Mouse (Mus musculus): Measurements from ENCODE around the gene Tmco1. TPM values are rescaled to one million over a fixed set of nuclear protein-coding genes. Genes with fewer than 3 reads are reported as not detected.

The Tmco1 gene
- polyA plus RNA-seq, 1 experiment = 56.7 TPM

DNA sequence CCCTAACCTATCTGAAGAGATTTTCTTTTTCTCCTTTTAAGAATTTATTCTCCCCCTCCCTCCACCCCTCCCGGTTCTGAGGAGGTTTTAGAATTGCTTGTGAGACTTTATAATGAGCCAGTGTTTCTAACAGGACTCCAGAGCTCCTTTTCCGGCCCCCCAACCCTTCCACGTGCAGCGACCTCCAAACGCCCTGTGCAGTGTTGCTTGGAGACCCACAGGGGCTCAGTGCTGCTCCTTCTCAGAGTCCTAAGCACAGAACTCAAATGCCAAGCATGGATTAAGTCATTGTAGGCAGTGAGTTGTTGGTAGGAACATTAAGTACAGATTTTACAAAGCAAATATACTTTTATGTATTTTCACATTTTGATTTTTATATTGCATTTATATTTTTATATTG, 55.1 kb downstream of the Tmco1 start:
- 76% methylated on average over 5 of the region's 5 CpGs for WGBS
- DNase-seq = no peak
- Histone ChIP-seq H3K4me3 (replicated peaks; ENCODE audit: extremely low read depth, low read depth, low read length) (no peak overlapping the region), H3K4me1 (ENCODE audit: control insufficient read depth, insufficient read depth, low read length) (no peaks in the 10 kb centered on the region)
- TF ChIP-seq CTCF (IDR thresholded peaks at IDR 0.05; ENCODE audit: insufficient read depth, low read length) (no peak), POLR2A (IDR thresholded peaks at IDR 0.05; ENCODE audit: borderline replicate concordance, extremely low read depth, low read depth, low read length) (no peak)

DNA sequence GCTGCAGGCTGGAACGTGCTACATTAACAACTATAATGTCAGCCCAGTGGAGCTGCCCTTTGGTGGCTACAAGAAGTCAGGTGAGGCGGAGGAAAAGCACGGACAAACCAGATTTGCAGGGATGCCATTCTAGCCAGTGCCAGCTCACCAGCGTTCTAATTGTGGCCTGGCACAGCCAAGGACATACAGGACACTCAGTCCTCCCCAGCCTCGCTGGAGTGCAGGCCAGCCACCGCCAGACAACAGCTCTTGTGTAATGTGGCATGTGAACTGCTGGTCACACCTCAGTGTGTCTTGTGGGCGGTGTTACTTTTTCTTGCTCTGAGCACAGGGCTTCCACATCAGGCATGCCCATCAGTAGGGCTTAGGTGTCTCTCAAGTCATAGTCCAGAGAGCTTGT, 57.6 kb downstream of the Tmco1 start:
- H3K4me1 ChIP-seq (ENCODE audit: control insufficient read depth, insufficient read depth, low read length) = no peaks in the 10 kb centered on the region
- 87% methylated on average over 7 of the region's 7 CpGs for WGBS
- TF ChIP-seq CTCF (IDR thresholded peaks at IDR 0.05; ENCODE audit: insufficient read depth, low read length) (no peak), POLR2A (IDR thresholded peaks at IDR 0.05; ENCODE audit: borderline replicate concordance, extremely low read depth, low read depth, low read length) (no peak)
- no peak overlapping the region for H3K4me3 ChIP-seq (replicated peaks; ENCODE audit: extremely low read depth, low read depth, low read length)
- no peak for DNase-seq

DNA sequence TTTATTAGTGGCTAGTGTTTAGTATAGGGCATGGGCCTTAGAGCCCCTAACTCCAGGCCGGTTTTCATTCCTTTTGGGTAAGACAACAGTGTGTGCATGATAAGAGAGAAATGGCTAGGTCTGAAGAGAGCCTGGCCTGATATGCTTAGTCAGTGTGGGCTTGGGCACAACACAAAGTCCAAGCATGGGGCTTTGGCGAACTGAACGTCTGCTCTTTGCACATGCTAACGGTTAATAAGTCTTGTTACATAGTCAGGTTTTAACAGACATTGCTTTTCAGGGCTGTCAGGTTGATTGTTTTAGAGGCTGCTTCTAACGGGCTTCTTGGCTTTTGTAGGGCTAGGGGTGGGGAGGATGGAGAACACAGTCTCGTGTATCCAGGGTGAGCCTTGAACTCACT, 58.4 kb downstream of the Tmco1 start:
- DNase-seq = no peak
- Histone ChIP-seq H3K4me3 (replicated peaks; ENCODE audit: extremely low read depth, low read depth, low read length) (no peak overlapping the region), H3K4me1 (ENCODE audit: control insufficient read depth, insufficient read depth, low read length) (no peaks in the 10 kb centered on the region)
- 91% methylated on average over 6 of the region's 6 CpGs for WGBS
- TF ChIP-seq POLR2A (IDR thresholded peaks at IDR 0.05; ENCODE audit: borderline replicate concordance, extremely low read depth, low read depth, low read length) = no peak
- no peak for TF ChIP-seq CTCF (IDR thresholded peaks at IDR 0.05; ENCODE audit: insufficient read depth, low read length)

DNA sequence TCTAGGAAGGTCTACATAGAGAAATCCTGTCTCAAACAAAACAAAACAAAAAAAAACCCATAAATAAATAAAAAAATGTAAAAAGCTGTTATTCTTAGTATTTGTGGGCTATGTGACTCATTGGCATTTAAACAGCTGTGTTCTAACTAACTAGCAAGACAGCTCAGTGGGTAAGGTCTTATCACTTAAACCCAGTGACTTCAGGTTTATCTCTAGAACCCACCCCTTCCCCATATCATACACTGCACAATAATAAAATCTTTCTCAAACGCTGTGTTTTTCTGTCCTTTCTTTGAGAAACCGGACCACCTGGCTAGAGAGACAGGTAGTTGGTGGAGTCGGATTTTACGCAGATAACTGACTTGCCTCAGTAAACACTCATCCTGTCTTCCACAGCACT, 59.8 kb downstream of the Tmco1 start:
- H3K4me3 ChIP-seq (replicated peaks; ENCODE audit: extremely low read depth, low read depth, low read length) = no peak overlapping the region
- DNase-seq = no peak
- no peak for TF ChIP-seq POLR2A (IDR thresholded peaks at IDR 0.05; ENCODE audit: borderline replicate concordance, extremely low read depth, low read depth, low read length)
- no peak for TF ChIP-seq CTCF (IDR thresholded peaks at IDR 0.05; ENCODE audit: insufficient read depth, low read length)
- 91% methylated on average over 4 of the region's 4 CpGs for WGBS
- no peaks in the 10 kb centered on the region for H3K4me1 ChIP-seq (ENCODE audit: control insufficient read depth, insufficient read depth, low read length)

DNA sequence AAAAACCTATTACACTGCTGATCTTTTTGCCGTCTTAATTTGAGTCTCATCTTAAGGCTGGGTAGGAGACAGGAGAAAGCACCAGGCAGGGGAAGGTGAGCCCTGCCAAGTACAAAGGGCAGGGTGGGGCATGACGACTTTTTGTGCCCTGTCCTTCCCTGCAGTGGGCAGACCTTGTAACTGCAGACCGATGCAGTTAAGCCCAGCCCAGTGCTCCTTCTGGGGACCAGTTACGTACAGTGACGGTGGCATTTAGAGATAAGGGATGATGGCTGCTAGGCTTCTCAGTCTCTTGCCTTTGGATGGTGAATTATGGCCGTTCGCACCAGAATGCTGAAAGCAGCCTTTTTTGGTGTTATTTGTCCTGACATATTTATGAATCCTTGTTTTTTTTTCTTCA, 60.3 kb downstream of the Tmco1 start:
- WGBS = 81% methylated on average over 7 of the region's 7 CpGs
- DNase-seq = no peak
- TF ChIP-seq POLR2A (IDR thresholded peaks at IDR 0.05; ENCODE audit: borderline replicate concordance, extremely low read depth, low read depth, low read length) = no peak
- no peak for TF ChIP-seq CTCF (IDR thresholded peaks at IDR 0.05; ENCODE audit: insufficient read depth, low read length)
- Histone ChIP-seq H3K4me1 (ENCODE audit: control insufficient read depth, insufficient read depth, low read length) (no peaks in the 10 kb centered on the region), H3K4me3 (replicated peaks; ENCODE audit: extremely low read depth, low read depth, low read length) (no peak overlapping the region)

DNA sequence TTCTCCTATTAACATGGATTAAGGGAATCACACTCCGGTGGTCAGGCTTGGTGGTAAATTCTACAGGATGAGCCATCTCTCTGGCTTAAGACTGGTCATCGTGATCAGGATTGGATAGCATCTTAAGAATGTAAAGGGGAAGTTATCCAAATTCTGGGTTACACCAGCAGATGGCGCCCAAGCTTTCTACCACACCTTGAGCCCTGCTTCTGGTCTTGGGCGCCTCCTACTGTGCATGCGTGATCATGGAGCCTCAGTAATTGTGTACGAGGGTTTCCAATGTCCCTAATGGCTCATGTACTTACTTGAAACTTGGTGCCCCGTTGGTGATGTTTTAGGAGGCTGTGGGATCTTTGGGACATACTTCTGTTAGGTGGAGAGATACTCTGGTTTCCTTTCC, 61.7 kb downstream of the Tmco1 start:
- H3K4me1 ChIP-seq (ENCODE audit: control insufficient read depth, insufficient read depth, low read length) = no peaks in the 10 kb centered on the region
- no peak overlapping the region for H3K4me3 ChIP-seq (replicated peaks; ENCODE audit: extremely low read depth, low read depth, low read length)
- DNase-seq = peak; percentile 84
- WGBS = 8% methylated on average over 7 of the region's 7 CpGs
- peak; percentile 22; the same call in 1 of the 2 replicates for TF ChIP-seq POLR2A (IDR thresholded peaks at IDR 0.05; ENCODE audit: borderline replicate concordance, extremely low read depth, low read depth, low read length)
- peak; percentile 99 for TF ChIP-seq CTCF (IDR thresholded peaks at IDR 0.05; ENCODE audit: insufficient read depth, low read length)

DNA sequence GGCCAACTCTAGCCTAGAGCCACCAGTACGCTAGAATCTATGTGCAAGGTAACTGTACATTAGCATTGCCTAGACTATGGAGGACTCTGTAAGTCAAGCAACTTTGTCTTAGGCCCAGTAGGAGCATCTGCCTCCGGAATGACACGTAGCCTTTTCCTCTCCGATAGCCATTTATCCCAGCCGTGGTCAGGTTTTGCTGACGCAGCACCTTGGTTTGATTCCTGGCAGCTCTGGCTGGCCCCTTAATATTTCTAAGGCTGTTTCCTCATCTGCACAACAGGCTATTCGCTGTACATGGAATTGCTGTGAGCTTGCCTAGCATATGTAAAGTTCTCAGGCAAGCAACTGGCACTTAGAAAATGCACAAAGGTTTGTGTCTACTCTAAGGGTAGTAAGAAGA, 64.6 kb downstream of the Tmco1 start:
- 90% methylated on average over 7 of the region's 7 CpGs for WGBS
- DNase-seq = no peak
- TF ChIP-seq POLR2A (IDR thresholded peaks at IDR 0.05; ENCODE audit: borderline replicate concordance, extremely low read depth, low read depth, low read length) (no peak), CTCF (IDR thresholded peaks at IDR 0.05; ENCODE audit: insufficient read depth, low read length) (no peak)

DNA sequence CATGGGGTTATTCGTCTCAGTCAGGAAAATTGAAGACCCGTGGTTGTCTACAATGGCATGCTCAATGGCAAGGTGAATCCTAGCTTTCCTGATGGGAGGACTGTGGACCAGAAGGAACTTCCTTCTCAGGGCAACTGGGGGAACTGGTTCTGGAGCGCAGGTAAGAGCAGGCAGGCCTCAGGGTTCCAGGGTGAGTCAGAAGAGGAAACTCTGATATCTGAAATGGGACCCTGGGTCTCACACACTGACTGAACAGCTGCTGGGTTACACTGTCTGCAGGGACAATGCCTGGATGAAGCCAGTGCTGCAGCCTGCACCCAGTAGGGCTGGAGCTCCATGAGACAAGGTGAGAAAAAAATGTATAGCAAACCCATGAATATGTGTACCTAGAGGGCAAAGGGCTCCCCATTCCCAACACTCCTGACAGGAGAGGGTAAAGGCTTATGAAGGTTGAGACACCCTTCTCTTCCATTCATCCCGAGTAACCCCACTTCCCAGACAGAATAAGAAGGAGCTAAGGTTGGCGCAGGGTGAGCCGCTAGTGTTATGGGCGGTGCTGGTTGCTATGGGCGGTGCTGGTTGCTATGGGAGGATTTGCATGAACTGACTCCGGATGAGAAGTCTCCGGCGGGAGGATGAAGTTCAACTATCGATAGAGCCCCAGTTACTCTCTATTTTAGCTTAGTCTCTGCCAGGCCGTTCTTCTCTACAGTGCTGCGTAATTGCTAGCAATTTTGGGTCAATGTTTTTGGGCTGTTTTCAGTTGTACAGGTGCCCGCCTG, 66.0 kb downstream of the Tmco1 start:
- 37% methylated on average over 15 of the region's 15 CpGs for WGBS
- TF ChIP-seq CTCF (IDR thresholded peaks at IDR 0.05; ENCODE audit: insufficient read depth, low read length) = no peak
- no peak for TF ChIP-seq POLR2A (IDR thresholded peaks at IDR 0.05; ENCODE audit: borderline replicate concordance, extremely low read depth, low read depth, low read length)
- no peak overlapping the region for H3K4me3 ChIP-seq (replicated peaks; ENCODE audit: extremely low read depth, low read depth, low read length)
- DNase-seq = peak; percentile 41
- no peaks in the 10 kb centered on the region for H3K4me1 ChIP-seq (ENCODE audit: control insufficient read depth, insufficient read depth, low read length)

More for the DNA sequence above, 64.6 kb downstream of the Tmco1 start:
- H3K4me3 ChIP-seq (replicated peaks; ENCODE audit: extremely low read depth, low read depth, low read length) = no peak overlapping the region
- no peaks in the 10 kb centered on the region for H3K4me1 ChIP-seq (ENCODE audit: control insufficient read depth, insufficient read depth, low read length)

DNA sequence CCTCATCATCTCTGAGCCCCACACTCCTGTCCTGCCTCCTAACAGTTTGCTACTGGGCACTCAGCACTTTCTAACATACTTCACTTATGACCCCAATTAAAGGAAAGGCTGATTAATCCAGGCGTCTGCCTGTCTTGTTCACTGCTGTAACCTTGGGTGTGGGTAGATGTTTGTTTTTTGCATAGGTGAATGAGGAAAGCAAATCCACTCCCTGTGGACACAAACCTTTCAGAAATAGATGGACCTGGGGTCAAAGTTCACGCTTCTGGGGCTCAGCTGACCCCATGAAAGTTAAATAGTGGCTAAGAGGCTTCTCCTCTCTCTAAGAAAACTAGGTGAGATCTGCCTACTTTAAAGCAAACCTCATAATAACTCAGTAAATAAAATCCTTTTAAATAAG, 66.8 kb downstream of the Tmco1 start:
- no peak for TF ChIP-seq POLR2A (IDR thresholded peaks at IDR 0.05; ENCODE audit: borderline replicate concordance, extremely low read depth, low read depth, low read length)
- TF ChIP-seq CTCF (IDR thresholded peaks at IDR 0.05; ENCODE audit: insufficient read depth, low read length) = no peak
- no peak for DNase-seq
- WGBS = 69% methylated on average over 2 of the region's 2 CpGs

DNA sequence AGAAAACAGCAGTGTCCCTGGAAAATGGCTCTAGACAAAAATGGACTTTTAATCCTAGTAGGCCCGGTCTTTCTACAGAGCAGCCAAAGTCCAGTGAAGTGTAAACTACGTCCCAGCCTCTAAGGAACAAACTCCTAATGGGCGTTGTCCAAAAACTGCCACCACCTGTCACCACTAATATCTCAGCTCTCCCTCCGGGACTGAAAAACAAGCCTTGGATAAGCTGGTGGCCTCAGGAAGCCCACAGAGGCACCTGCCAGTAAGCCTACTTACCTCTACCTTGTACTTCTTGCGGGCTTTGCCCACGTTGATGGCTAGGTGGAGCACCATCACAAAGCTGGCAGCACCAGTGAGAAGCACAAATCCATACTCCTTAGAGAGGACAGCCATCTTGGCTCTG, 69.8 kb downstream of the Tmco1 start:
- H3K4me3 ChIP-seq (replicated peaks; ENCODE audit: extremely low read depth, low read depth, low read length) = no peak overlapping the region
- TF ChIP-seq CTCF (IDR thresholded peaks at IDR 0.05; ENCODE audit: insufficient read depth, low read length) = no peak
- no peak for TF ChIP-seq POLR2A (IDR thresholded peaks at IDR 0.05; ENCODE audit: borderline replicate concordance, extremely low read depth, low read depth, low read length)
- 79% methylated on average over 6 of the region's 6 CpGs for WGBS
- no peaks in the 10 kb centered on the region for H3K4me1 ChIP-seq (ENCODE audit: control insufficient read depth, insufficient read depth, low read length)
- DNase-seq = no peak

More for the DNA sequence above, 66.8 kb downstream of the Tmco1 start:
- H3K4me3 ChIP-seq (replicated peaks; ENCODE audit: extremely low read depth, low read depth, low read length) = no peak overlapping the region
- H3K4me1 ChIP-seq (ENCODE audit: control insufficient read depth, insufficient read depth, low read length) = no peaks in the 10 kb centered on the region
